Mouse (Mus musculus): ENCODE results near the gene Pbx1.

Gene Pbx1

GRCm38 (mm10) chr1:168342269-168342668 is 89.8 kb downstream of the Pbx1 start:
- DNase-seq (ENCODE audit: low spot score in 2 of 2) = no peak

- no peak for DNase-seq (ENCODE audit: low spot score in 2 of 2)
Observed at GRCm38 (mm10) chr1:168341863-168342262, 90.2 kb downstream of the Pbx1 start.

- no peak for DNase-seq (ENCODE audit: low spot score in 2 of 2)
Observed at GRCm38 (mm10) chr1:168341368-168341767, 90.7 kb downstream of the Pbx1 start.

- DNase-seq (ENCODE audit: low spot score in 2 of 2) = no peak
Observed at GRCm38 (mm10) chr1:168336238-168336818, 95.7 kb downstream of the Pbx1 start.

- DNase-seq (ENCODE audit: low spot score in 2 of 2) = no peak
Observed at GRCm38 (mm10) chr1:168334831-168335574, 97.1 kb downstream of the Pbx1 start.

GRCm38 (mm10) chr1:168332056-168332455 is 100.0 kb downstream of the Pbx1 start:
- DNase-seq (ENCODE audit: low spot score in 2 of 2) = no peak

GRCm38 (mm10) chr1:168328236-168328605 is 103.8 kb downstream of the Pbx1 start:
- DNase-seq (ENCODE audit: low spot score in 2 of 2) = no peak

GRCm38 (mm10) chr1:168327405-168328235 is 104.5 kb downstream of the Pbx1 start:
- DNase-seq (ENCODE audit: low spot score in 2 of 2) = no peak

GRCm38 (mm10) chr1:168325786-168326185 is 106.3 kb downstream of the Pbx1 start:
- no peak for DNase-seq (ENCODE audit: low spot score in 2 of 2)

- no peak for DNase-seq (ENCODE audit: low spot score in 2 of 2)
Observed at GRCm38 (mm10) chr1:168324306-168325085, 107.6 kb downstream of the Pbx1 start.

- no peak for DNase-seq (ENCODE audit: low spot score in 2 of 2)
Observed at GRCm38 (mm10) chr1:168323436-168324108, 108.5 kb downstream of the Pbx1 start.

GRCm38 (mm10) chr1:168322892-168323291 is 109.2 kb downstream of the Pbx1 start:
- no peak for DNase-seq (ENCODE audit: low spot score in 2 of 2)

GRCm38 (mm10) chr1:168319695-168320094 is 112.4 kb downstream of the Pbx1 start:
- DNase-seq (ENCODE audit: low spot score in 2 of 2) = no peak

GRCm38 (mm10) chr1:168318899-168319469 is 113.1 kb downstream of the Pbx1 start:
- no peak for DNase-seq (ENCODE audit: low spot score in 2 of 2)

GRCm38 (mm10) chr1:168313772-168314171 is 118.3 kb downstream of the Pbx1 start:
- no peak for DNase-seq (ENCODE audit: low spot score in 2 of 2)

GRCm38 (mm10) chr1:168312710-168313447 is 119.2 kb downstream of the Pbx1 start:
- no peak for DNase-seq (ENCODE audit: low spot score in 2 of 2)

GRCm38 (mm10) chr1:168309101-168309521 is 123.0 kb downstream of the Pbx1 start:
- no peak for DNase-seq (ENCODE audit: low spot score in 2 of 2)

GRCm38 (mm10) chr1:168307275-168308182 is 124.5 kb downstream of the Pbx1 start:
- DNase-seq (ENCODE audit: low spot score in 2 of 2) = no peak

GRCm38 (mm10) chr1:168300505-168300904 is 131.6 kb downstream of the Pbx1 start:
- no peak for DNase-seq (ENCODE audit: low spot score in 2 of 2)

Data from natural killer cell, adult 2 months (primary cell).